Mouse (Mus musculus): ENCODE results near the gene Faap20.

Gene Faap20

GRCm38 (mm10) chr4:155249648-155250351 lies at the start of gene Faap20:
Gene Faap20, plus strand, starts transcription at chr4:155249802.
- DNase-seq (ENCODE audit: low spot score), result peak; percentile 92

GRCm38 (mm10) chr4:155200861-155201390 lies 48.7 kb upstream of the Faap20 start:
- no peak for DNase-seq (ENCODE audit: low spot score)

GRCm38 (mm10) chr4:155201764-155202163 lies 47.8 kb upstream of the Faap20 start:
- no peak for DNase-seq (ENCODE audit: low spot score)

- peak; percentile 80 for DNase-seq (ENCODE audit: low spot score)
Measured at GRCm38 (mm10) chr4:155205919-155206318, 43.7 kb upstream of the Faap20 start.

GRCm38 (mm10) chr4:155206498-155206897 lies 43.1 kb upstream of the Faap20 start:
- DNase-seq (ENCODE audit: low spot score), result no peak

- no peak for DNase-seq (ENCODE audit: low spot score)
Measured at GRCm38 (mm10) chr4:155207841-155208240, 41.8 kb upstream of the Faap20 start.

- no peak for DNase-seq (ENCODE audit: low spot score)
Measured at GRCm38 (mm10) chr4:155208613-155209012, 41.0 kb upstream of the Faap20 start.

GRCm38 (mm10) chr4:155209079-155209478 lies 40.5 kb upstream of the Faap20 start:
- DNase-seq (ENCODE audit: low spot score), result no peak

GRCm38 (mm10) chr4:155209494-155209893 lies 40.1 kb upstream of the Faap20 start:
- no peak for DNase-seq (ENCODE audit: low spot score)

- no peak for DNase-seq (ENCODE audit: low spot score)
Measured at GRCm38 (mm10) chr4:155213052-155213751, 36.4 kb upstream of the Faap20 start.

- no peak for DNase-seq (ENCODE audit: low spot score)
Measured at GRCm38 (mm10) chr4:155213752-155214054, 35.9 kb upstream of the Faap20 start.

GRCm38 (mm10) chr4:155214188-155214587 lies 35.4 kb upstream of the Faap20 start:
- DNase-seq (ENCODE audit: low spot score), result no peak

- no peak for DNase-seq (ENCODE audit: low spot score)
Measured at GRCm38 (mm10) chr4:155214793-155215192, 34.8 kb upstream of the Faap20 start.

- no peak for DNase-seq (ENCODE audit: low spot score)
Measured at GRCm38 (mm10) chr4:155215203-155215602, 34.4 kb upstream of the Faap20 start.

GRCm38 (mm10) chr4:155215773-155216630 lies 33.6 kb upstream of the Faap20 start:
- peak; percentile 31 for DNase-seq (ENCODE audit: low spot score)

- no peak for DNase-seq (ENCODE audit: low spot score)
Measured at GRCm38 (mm10) chr4:155217241-155218103, 32.1 kb upstream of the Faap20 start.

GRCm38 (mm10) chr4:155218104-155218732 lies 31.4 kb upstream of the Faap20 start:
- no peak for DNase-seq (ENCODE audit: low spot score)

- DNase-seq (ENCODE audit: low spot score), result no peak
Measured at GRCm38 (mm10) chr4:155219271-155220212, 30.1 kb upstream of the Faap20 start.

- no peak for DNase-seq (ENCODE audit: low spot score)
Measured at GRCm38 (mm10) chr4:155220213-155221100, 29.1 kb upstream of the Faap20 start.
